Mouse (Mus musculus) megakaryocyte, embryonic 14.5 days (primary cell): Measurements from ENCODE around the gene Ppp1r35.

Experiments used
- FLI1 ChIP-seq: IDR thresholded peaks from 2 replicates; pipeline ENCODE4 v1.6.1; 2012; ENCODE audit warnings: low read length, inconsistent platforms, mixed read lengths
- GATA1 ChIP-seq: IDR thresholded peaks from 3 replicates; pipeline ENCODE4 v1.6.1; 2012; ENCODE audit warnings: mixed read lengths, low read length, inconsistent platforms, borderline replicate concordance

- TF ChIP-seq GATA1 = no peak
- no peak for TF ChIP-seq FLI1
These were observed 36.6 kb upstream of the Ppp1r35 start for GRCm38 (mm10) chr5:137742048-137742447.
